Mouse (Mus musculus) MEL (cell line): ENCODE data around the gene Csmd2.
"Not testable (repeated sequence)": the region's sequence is repeated elsewhere in the genome, so short reads cannot be mapped to it uniquely, and the experiment has no call there.

Source experiments
- HCFC1 ChIP-seq: IDR thresholded peaks from 2 replicates; pipeline ENCODE4 v1.6.1; 2012; ENCODE audit warnings: low read depth, mild to moderate bottlenecking, inconsistent platforms, low read length, improper control_type of control experiment, moderate library complexity
- NELFE ChIP-seq: IDR thresholded peaks from 2 replicates; pipeline ENCODE4 v1.6.1; 2011; ENCODE audit warnings: low read depth, low read length, improper control_type of control experiment
- POLR2A ChIP-seq, 2 experiments: IDR thresholded peaks; 2 replicates each; pipeline ENCODE4 v1.6.1; 2011 to 2012; ENCODE audit warnings: low read length in 2 of 2, mild to moderate bottlenecking in 2 of 2, control low read depth in 1 of 2, improper control_type of control experiment in 1 of 2, low read depth in 1 of 2, moderate library complexity in 1 of 2; ENCODE audit not compliant: control insufficient read depth in 1 of 2, insufficient read depth in 1 of 2, poor library complexity in 1 of 2
- POLR2AphosphoS2 ChIP-seq: IDR thresholded peaks from 2 replicates; pipeline ENCODE4 v1.6.1; 2011; ENCODE audit warnings: low read length, improper control_type of control experiment
- USF1 ChIP-seq: IDR thresholded peaks from 2 replicates; pipeline ENCODE4 v1.6.1; 2014; ENCODE audit warnings: low read depth, mild to moderate bottlenecking, inconsistent platforms, low read length, improper control_type of control experiment, moderate library complexity
- ZC3H11A ChIP-seq: IDR thresholded peaks from 2 replicates; pipeline ENCODE4 v1.6.1; 2012; ENCODE audit warnings: low read depth, mild to moderate bottlenecking, inconsistent platforms, low read length, improper control_type of control experiment

DNA sequence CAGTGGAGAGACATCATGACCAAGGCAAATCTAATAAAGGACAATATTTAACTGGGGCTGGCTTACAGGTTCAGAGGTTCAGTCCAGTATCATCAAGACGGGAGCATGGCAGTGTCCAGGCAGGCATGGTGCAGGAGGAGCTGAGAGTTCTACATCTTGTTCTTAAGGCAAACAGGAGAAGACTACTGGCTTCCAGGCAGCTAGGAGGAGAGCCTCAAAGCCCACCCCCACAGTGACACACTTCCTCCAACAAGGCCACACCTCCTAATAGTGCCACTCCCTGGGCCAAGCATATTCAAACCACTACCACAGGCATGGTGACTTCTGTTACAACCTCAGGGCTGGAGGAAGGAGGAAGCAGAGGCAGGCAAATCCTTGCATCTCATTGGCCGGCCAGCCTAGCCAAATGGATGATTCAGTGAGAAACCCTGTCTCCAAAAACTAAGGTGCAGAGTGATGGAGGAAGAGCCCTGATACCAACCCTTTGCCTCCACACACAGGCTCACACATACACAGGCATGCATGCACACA is 556.4 kb downstream of the Csmd2 start:
- not testable (repeated sequence) for TF ChIP-seq USF1; POLR2A (IDR thresholded peaks at IDR 0.05; ENCODE audit: control insufficient read depth in 1 of 2, insufficient read depth in 1 of 2, low read depth in 1 of 2, low read length in 2 of 2, poor library complexity in 1 of 2); NELFE; HCFC1; ZC3H11A; POLR2AphosphoS2
